Mouse (Mus musculus): ENCODE results near the gene H60b.

H60b gene

DNA sequence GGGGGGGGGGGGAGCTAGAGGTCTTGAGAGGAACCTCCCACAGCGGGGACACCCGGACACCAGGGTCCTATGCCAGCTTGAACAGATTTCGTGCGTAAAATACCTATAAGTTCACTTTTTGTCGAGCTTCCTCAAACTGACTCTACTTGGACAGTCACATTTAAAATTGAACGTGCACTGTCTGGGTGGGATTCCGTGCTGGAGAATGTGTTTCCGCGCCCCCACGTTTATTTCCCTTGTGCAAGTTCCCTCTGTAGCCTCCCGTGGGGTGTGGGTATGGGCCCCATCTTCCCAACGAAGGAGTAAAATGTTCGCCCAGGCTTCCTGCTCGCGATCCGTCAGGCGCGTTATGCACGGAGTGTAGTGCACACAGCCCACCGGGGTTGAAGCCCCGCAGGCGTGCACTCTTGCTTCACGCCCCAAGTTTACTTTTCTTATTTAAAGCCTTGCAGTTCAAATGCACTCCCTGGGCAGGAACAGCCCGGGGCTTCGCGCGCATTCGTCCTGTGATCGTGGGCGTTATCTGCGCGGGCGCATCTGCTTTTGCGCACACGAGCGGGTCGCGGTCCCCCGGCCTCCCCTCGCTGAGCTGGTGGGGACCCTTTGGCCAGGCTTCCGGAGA is 115.4 kb downstream of the H60b start:
- in situ Hi-C loops (cut with MboI, MseI), result loop anchor here (10.0 kb wide), 1 partner anchor 109 kb away; no protein-coding TSS in a partner anchor

DNA sequence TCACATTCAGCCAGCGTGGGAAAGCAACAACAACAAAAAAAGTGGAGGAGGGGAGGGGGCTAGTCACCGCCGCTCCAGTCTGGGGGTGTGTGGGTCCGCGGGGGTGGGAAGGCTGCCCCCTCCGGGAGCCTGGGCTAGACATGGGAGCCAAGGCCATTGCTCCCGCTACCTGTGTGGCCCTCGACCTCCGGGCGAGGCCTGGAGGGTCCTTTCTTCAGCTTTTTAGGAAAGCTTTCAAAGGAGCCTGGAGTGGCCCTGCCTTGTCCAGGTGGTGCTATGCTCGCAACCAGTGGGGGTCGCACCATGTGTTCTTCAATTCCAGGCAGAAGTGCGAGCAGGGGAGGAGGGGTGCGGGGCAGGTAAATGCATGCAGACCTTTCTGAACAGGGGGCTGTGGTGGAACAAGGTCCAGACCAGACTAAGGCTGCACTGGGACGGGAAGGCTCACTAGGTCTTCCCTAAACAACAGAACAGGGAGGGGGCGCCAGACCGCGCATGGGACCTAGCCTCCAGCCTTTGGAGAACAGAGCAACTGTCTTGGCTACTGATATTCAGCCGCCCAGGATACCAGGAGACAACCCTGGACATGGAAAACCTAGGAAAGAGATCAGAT is 116.2 kb downstream of the H60b start:
- in situ Hi-C loops (cut with MboI, MseI), result loop anchor here (10.0 kb wide), 1 partner anchor 110 kb away; no protein-coding TSS in a partner anchor

DNA sequence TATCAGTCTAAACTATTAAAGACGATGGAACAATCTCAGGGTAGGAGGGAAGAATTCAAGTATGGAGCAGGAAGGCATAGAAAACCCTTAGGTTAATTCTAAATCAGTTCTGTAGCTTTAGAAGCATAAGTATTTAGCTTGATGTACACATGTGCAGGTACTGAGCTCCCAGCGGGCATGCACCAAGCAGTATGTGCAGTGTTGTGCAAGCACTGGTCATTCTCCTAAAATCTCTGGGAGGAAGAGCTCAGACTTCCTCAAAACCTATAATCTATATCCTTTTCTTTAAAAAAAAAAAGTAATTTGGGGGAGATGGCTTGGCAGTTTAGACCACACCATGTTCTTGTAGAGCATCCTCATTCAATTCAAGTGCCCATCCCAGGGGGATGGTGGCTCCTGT is 120.1 kb downstream of the H60b start:
- in situ Hi-C loops (cut with MboI, MseI), result loop anchor here (10.0 kb wide), 1 partner anchor 114 kb away; no protein-coding TSS in a partner anchor

DNA sequence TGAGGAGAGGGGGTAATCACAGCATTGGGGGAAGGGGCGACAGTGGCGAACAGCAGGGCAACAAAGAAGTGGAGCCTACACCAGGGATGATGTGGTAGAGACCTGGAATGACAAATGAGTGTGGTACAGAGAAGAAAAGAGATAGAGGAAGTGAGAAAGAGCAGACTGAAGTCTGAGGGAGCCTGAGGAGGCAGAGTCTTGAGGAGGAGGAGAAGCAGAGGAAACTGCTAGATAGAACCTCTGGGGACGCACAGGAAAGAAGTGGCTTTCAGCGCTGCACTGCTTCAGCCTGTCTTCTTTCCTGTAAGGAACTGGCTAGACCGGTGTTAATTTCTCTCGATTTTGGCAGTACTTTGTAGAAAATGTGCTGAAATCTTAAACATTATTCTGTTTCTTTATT is 124.4 kb downstream of the H60b start:
- in situ Hi-C loops (cut with MboI, MseI), result loop anchor here (10.0 kb wide), 1 partner anchor 58 kb away; no protein-coding TSS in a partner anchor

DNA sequence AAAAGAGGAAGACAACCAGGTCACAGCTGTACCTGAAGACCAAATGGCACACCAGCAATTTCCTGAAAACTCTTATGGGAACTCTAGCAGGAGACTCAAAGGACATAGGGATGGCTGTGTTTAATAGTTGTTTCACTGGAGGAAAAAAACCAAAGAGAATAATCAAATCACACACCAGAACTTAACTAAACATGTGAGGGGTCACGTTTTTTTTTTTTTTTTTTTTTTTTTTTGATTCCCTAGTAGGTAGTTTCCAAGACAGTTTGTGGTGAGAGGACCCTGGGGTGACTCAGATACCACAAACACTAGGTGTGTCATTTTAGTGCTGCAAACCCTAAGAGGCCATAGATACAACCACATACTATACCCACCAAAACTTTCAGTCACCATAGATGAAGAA is 137.3 kb downstream of the H60b start:
- in situ Hi-C loops (cut with MboI, MseI), result no loop called here

DNA sequence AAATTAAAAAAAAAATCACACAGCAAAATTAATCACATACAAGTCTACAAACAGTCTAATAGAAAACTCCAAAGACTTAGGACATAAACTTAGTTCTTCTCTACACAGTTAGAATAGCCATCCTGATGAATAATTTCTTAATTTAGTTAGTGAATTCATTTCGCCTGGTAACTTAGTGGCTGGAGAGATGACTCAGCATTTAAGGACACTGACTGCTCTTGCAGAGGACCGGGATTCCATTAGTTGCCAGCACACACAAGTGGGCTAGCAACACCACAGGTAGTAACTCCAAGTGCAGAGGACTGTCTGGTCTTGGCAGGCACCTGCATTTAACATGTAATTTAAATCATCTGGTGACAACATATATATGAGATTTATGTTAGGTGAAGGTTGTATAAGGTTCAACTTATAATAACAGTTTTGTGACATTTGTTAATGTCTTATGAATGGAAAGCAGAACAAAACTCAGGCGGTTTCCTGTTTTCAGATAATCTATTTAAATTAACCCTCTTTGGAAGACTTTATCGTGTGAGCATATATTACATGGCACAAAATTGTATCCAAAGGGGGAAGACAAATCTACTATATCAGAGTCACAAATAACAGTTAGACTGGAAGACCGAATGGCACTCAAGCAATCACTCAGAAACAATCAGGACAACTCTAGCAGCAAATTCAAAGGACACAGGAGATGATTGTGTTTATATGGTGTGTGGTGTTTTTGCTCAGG is 138.8 kb downstream of the H60b start:
- in situ Hi-C loops (cut with MboI, MseI), result no loop called here

DNA sequence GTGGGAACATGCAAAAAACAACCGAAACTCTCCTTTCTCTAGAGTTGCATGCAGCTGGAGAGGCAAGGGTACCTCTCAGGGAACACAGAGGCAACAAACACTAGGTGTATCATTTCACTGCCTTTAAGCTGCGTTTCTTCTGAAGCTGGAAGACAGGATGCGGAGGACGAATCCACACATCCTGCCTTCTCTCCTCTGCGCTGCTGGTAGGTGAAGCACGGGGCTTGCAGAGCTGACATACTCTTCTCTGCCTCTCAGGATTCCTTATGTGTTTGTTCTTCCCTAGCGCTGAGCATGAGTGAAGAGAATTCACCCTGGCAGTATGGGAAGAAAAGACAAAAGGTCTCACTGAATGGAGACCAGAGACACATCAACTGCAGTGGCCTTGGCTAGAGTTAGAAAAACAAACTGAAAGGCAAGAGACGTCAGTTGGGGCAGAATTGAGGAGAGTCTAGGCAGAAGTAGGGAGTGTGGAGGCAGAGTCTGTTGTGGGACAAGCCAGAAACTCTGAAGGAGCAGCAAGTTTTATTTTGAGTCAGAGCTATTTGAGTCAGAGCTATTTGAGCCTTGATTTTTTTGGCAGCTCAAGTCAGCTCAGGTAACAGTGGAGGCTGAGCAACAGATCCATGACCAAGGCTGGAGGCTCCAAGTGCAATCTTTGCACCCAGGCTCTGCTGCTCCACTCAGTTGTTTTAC is 139.5 kb downstream of the H60b start:
- in situ Hi-C loops (cut with MboI, MseI), result no loop called here

DNA sequence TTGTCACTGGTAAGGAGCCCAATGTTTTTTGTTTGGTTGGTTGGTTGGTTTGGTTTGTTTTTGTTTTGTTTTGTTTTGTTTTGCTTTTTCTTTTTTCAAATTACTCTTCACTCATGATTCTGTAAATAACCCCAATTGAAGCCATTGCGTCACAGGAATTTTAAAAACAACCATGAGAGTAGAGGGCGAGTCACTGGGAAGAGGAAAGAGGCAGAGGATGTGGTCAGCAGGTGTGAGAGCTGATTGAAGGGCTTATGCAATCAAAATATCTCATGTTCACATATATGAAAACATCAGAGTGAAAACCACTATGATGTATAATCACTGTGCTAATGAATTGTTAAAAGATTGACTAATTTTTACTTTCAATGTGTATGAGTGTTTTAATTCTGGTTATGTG is 140.9 kb downstream of the H60b start:
- in situ Hi-C loops (cut with MboI, MseI), result no loop called here

DNA sequence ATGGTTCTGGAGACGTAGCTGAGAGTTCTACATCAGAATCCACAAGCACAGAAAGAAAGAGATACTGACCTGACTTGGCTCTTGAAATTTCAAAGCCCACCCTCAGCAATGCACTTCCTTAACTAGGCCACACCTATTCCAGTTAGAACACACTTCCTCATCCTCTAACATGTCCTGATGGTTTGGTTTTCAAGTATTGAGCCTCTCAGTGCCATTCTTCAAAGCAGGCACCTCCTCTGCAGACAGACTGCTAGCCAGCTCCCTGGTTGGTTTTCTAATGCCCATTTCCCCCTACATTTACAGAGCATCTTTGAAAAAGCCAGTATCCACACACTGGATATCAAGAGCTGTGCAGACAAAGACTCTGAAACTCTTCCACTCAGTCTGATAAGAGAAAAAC is 143.3 kb downstream of the H60b start:
- in situ Hi-C loops (cut with MboI, MseI), result loop anchor here (10.0 kb wide), 1 partner anchor 1147 kb away; no protein-coding TSS in a partner anchor

DNA sequence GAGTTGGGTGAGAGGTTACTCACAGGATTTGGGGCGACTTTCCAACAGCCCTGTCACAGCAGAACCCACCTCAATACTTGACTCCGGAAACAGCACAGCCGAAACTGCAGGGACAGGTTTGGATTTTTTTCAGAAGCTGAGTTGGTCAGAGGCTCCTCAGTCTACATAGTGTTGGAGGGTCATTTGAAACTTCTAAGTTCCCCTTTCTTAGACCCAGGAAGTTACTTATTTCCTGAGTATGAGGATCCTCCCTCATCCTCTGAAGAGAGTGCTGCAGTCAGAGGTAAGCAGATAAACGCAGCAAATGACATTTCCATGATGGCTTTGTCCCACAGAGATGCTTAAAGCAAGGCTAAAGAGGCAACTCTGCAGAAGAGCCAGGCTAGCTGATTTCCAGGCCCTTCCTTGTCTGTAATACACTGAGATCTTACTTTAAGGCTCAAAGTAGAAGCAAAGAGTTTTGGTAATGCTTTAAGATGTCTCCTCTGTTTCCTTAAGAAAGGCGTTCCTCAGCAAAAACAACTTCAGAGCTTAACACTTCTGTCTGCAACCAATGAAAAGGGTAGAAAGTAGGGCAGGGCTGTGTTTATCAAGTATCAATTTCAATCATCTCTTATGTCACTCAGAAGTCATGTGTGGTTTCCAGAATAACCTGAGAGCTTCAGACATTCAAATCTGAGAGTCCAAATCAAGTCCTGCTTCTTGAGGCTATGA is 144.1 kb downstream of the H60b start:
- in situ Hi-C loops (cut with MboI, MseI), result loop anchor here (10.0 kb wide), 1 partner anchor 1148 kb away; no protein-coding TSS in a partner anchor

DNA sequence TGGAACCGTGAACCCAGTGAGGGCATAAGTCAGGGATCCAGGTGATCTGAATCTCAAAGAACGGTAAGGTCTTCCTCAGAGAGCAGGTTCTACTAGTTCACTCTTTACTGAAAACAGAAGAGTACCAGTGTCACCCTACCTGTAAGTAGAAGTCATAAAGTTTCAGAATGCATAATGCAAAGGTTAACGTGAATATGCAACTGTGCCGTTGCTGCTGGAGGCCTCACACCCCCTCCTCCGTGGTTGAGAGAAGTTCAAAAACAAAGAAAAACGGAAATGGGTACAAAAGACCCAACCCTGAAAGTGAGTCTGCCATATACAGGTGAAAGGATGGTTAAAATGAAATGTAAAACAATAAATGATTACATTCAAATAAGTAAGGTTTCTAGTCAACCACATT is 145.3 kb downstream of the H60b start:
- in situ Hi-C loops (cut with MboI, MseI), result loop anchor here (10.0 kb wide), 1 partner anchor 1149 kb away; no protein-coding TSS in a partner anchor

DNA sequence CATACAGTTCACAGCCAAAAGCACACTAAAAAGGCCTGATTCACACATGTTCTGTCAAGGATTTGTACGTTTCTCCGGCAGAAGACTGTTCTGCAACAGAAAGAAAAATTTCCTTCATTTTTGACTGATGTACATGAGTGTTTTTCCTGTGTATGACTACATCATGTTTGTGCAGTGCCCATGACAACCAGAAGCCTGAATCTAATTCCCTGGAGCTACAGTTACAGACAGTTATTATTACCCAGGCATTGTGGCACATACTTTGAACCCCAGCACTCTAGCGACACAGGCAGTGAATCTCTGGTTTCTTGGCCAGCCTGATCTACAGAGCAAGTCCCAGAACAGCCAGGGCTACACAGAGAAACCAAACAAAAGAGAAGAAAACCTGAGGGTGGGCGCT is 147.4 kb downstream of the H60b start:
- in situ Hi-C loops (cut with MboI, MseI), result loop anchor here (10.0 kb wide), 1 partner anchor 1151 kb away; no protein-coding TSS in a partner anchor

DNA sequence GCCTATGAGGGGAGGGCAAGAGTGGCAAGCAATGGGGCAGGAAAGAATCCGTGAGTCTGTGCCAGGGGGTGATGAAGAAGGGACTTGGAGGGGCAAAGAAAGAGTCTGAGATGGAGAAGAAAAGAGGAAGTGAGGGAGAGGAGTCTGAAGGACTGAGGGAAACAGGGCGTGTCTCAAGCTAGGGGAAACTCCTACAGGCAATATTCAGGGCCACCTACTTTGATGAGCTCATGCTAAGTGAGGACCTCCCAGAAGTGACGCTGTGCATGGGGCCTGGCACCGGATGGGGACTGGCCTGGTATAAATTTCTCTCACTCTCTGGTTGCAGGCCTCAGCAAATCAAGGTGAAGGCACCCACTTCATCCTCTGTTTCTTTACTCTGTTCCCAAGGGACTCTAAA is 148.1 kb downstream of the H60b start:
- in situ Hi-C loops (cut with MboI, MseI), result loop anchor here (10.0 kb wide), 1 partner anchor 1152 kb away; no protein-coding TSS in a partner anchor

DNA sequence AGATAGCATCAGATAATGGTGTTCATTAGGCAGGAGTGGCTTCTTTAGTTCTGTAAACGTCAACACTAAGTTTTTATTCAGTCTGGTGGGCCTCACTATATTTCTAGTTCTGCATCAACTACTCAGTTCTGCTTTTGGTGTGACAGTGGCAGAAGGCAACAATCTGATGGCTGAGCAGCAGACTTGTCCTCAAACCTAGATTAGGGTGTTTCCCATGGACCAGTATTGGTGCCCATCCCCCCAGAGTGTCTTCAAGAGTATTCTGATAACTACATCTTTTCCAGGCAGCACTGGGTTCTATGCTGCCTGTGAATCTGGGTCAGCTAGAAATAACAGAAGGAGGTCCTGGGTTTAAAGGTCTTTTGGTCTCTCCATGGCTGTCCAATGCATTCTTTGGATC is 149.8 kb downstream of the H60b start:
- in situ Hi-C loops (cut with MboI, MseI), result loop anchor here (10.0 kb wide), 1 partner anchor 1153 kb away; no protein-coding TSS in a partner anchor

DNA sequence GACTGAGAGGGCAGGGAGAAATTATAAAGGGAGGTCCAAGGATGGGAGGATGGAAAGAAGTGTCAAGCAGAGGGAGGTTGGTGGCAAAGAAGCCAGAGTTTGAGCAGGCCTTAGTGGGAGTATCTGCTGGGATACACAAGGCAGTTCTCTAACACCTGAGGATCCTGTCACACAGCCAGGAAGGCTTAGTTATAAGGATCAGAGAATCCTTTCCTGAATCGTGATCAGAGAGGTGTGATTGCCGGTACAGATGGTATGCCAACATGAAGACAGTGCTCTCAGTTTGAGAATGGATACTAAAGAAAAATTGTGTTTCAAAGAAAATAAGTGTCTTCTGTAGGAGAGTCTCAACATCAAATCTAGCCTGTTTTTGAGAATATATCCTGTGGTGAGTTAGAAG is 164.5 kb downstream of the H60b start:
- in situ Hi-C loops (cut with MboI, MseI), result no loop called here
